Mouse (Mus musculus): Measurements from ENCODE around the gene Gm44973. TPM values are rescaled to one million over a fixed set of nuclear protein-coding genes. Genes with fewer than 3 reads are reported as not detected.

The Gm44973 gene
- polyA plus RNA-seq, 1 experiment from 2014 or later, result 1.3 TPM

- ATAC-seq, result no peak
- no peak overlapping the region for H3K27ac ChIP-seq
- no peaks in the 10 kb centered on the region for H3K9me3 ChIP-seq
- no peaks in the 10 kb centered on the region for H3K36me3 ChIP-seq
- H3K4me3 ChIP-seq (replicated peaks), result peak overlapping the region; percentile 51
- peak overlapping the region; percentile 75 for H3K9ac ChIP-seq (replicated peaks)
- H3K4me2 ChIP-seq (replicated peaks), result peak overlapping the region; percentile 68
- WGBS, result 35% methylated on average over 8 of the region's 8 CpGs
- H3K27me3 ChIP-seq, result peaks cover 63% of the 10 kb centered on the region
- H3K4me1 ChIP-seq (replicated peaks), result peaks cover 57% of the 10 kb centered on the region
Measured at GRCm38 (mm10) chr7:5057381-5057780, 42.1 kb downstream of the Gm44973 start.

GRCm38 (mm10) chr7:5057804-5058203, 42.5 kb downstream of the Gm44973 start:
- Histone ChIP-seq H3K9ac (replicated peaks) (peak overlapping the region; percentile 75; the same call in 1 of the 2 replicates), H3K4me3 (replicated peaks) (peak overlapping the region; percentile 51), H3K27ac (no peak overlapping the region), H3K27me3 (peaks cover 60% of the 10 kb centered on the region), H3K36me3 (no peaks in the 10 kb centered on the region), H3K9me3 (no peaks in the 10 kb centered on the region), H3K4me1 (replicated peaks) (peaks cover 53% of the 10 kb centered on the region), H3K4me2 (replicated peaks) (peak overlapping the region; percentile 68)
- 32% methylated on average over 11 of the region's 11 CpGs for WGBS
- ATAC-seq, result no peak

GRCm38 (mm10) chr7:5058631-5059030, 43.3 kb downstream of the Gm44973 start:
- no peak for ATAC-seq
- Histone ChIP-seq H3K9me3 (no peaks in the 10 kb centered on the region), H3K4me2 (replicated peaks) (no peak overlapping the region; the same call in 1 of the 2 replicates), H3K27me3 (peaks cover 51% of the 10 kb centered on the region), H3K36me3 (no peaks in the 10 kb centered on the region), H3K4me3 (replicated peaks) (no peak overlapping the region), H3K4me1 (replicated peaks) (peaks cover 52% of the 10 kb centered on the region), H3K27ac (no peak overlapping the region), H3K9ac (replicated peaks) (no peak overlapping the region)
- WGBS, result 94% methylated on average over 1 of the region's 1 CpGs

GRCm38 (mm10) chr7:5059421-5059820, 44.1 kb downstream of the Gm44973 start:
- H3K4me2 ChIP-seq (replicated peaks), result peak overlapping the region; percentile 89; the same call in 1 of the 2 replicates
- peaks cover 43% of the 10 kb centered on the region for H3K27me3 ChIP-seq
- peak overlapping the region; percentile 99 for H3K27ac ChIP-seq
- 93% methylated on average over 12 of the region's 12 CpGs for WGBS
- H3K9me3 ChIP-seq, result no peaks in the 10 kb centered on the region
- H3K4me1 ChIP-seq (replicated peaks), result peaks cover 52% of the 10 kb centered on the region
- H3K36me3 ChIP-seq, result no peaks in the 10 kb centered on the region
- ATAC-seq, result no peak
- no peak overlapping the region for H3K4me3 ChIP-seq (replicated peaks)
- peak overlapping the region; percentile 81 for H3K9ac ChIP-seq (replicated peaks)

GRCm38 (mm10) chr7:5060239-5060731, 45.0 kb downstream of the Gm44973 start:
- Histone ChIP-seq H3K4me2 (replicated peaks) (peak overlapping the region; percentile 89), H3K9me3 (no peaks in the 10 kb centered on the region), H3K36me3 (no peaks in the 10 kb centered on the region), H3K9ac (replicated peaks) (peak overlapping the region; percentile 81), H3K4me1 (replicated peaks) (peaks cover 57% of the 10 kb centered on the region), H3K27me3 (peaks cover 35% of the 10 kb centered on the region), H3K4me3 (replicated peaks) (peak overlapping the region; percentile 65), H3K27ac (peak overlapping the region; percentile 99)
- ATAC-seq, result peak; percentile 14
- WGBS, result 5% methylated on average over 27 of the region's 27 CpGs

- Histone ChIP-seq H3K4me1 (replicated peaks) (peaks cover 66% of the 10 kb centered on the region), H3K4me2 (replicated peaks) (peak overlapping the region; percentile 89), H3K9ac (replicated peaks) (peak overlapping the region; percentile 81), H3K4me3 (replicated peaks) (peak overlapping the region; percentile 65), H3K27me3 (peaks cover 26% of the 10 kb centered on the region), H3K36me3 (0 out of 2 replicates have a peak, but pooled peaks cover 5% of the 10 kb centered on the region), H3K27ac (peak overlapping the region; percentile 99), H3K9me3 (no peaks in the 10 kb centered on the region)
- peak; percentile 88 for ATAC-seq
- under 1% methylated on average over 60 of the region's 60 CpGs for WGBS
Measured at GRCm38 (mm10) chr7:5060944-5061773, 45.9 kb downstream of the Gm44973 start.

- H3K4me1 ChIP-seq (replicated peaks), result peaks cover 64% of the 10 kb centered on the region
- H3K27me3 ChIP-seq, result peaks cover 20% of the 10 kb centered on the region
- no peaks in the 10 kb centered on the region for H3K9me3 ChIP-seq
- peaks cover 11% of the 10 kb centered on the region for H3K36me3 ChIP-seq
- H3K9ac ChIP-seq (replicated peaks), result peak within 1 kb of the TSS; percentile 81
- H3K4me2 ChIP-seq (replicated peaks), result peak within 1 kb of the TSS; percentile 89
- H3K4me3 ChIP-seq (replicated peaks), result peak within 1 kb of the TSS; percentile 65
- peak within 1 kb of the TSS; percentile 99 for H3K27ac ChIP-seq
- peak; percentile 73 for ATAC-seq
- WGBS, result under 1% methylated on average over 65 of the region's 65 CpGs
Measured at GRCm38 (mm10) chr7:5061774-5062359, 46.6 kb downstream of the Gm44973 start, which contains the start of gene U2af2. Gene U2af2, plus strand, starts transcription at chr7:5062143.

- Histone ChIP-seq H3K4me3 (replicated peaks) (peak overlapping the region; percentile 65), H3K4me1 (replicated peaks) (peaks cover 58% of the 10 kb centered on the region), H3K9me3 (no peaks in the 10 kb centered on the region), H3K27ac (peak overlapping the region; percentile 99), H3K9ac (replicated peaks) (peak overlapping the region; percentile 76), H3K4me2 (replicated peaks) (peak overlapping the region; percentile 89), H3K36me3 (peaks cover 17% of the 10 kb centered on the region), H3K27me3 (peaks cover 13% of the 10 kb centered on the region)
- ATAC-seq, result no peak; the same call in 1 of the 2 replicates
- WGBS, result under 1% methylated on average over 49 of the region's 51 CpGs
Measured at GRCm38 (mm10) chr7:5062360-5063001, 47.2 kb downstream of the Gm44973 start.

- H3K4me2 ChIP-seq (replicated peaks), result no peak overlapping the region; the same call in 1 of the 2 replicates
- no peak overlapping the region for H3K4me3 ChIP-seq (replicated peaks)
- H3K27me3 ChIP-seq, result no peaks in the 10 kb centered on the region
- peaks cover 41% of the 10 kb centered on the region for H3K36me3 ChIP-seq
- peaks cover 43% of the 10 kb centered on the region for H3K4me1 ChIP-seq (replicated peaks)
- no peak overlapping the region for H3K9ac ChIP-seq (replicated peaks)
- no peak overlapping the region for H3K27ac ChIP-seq
- WGBS, result 93% methylated on average over 6 of the region's 6 CpGs
- no peak for ATAC-seq
- H3K9me3 ChIP-seq, result no peaks in the 10 kb centered on the region
Measured at GRCm38 (mm10) chr7:5064886-5065285, 49.6 kb downstream of the Gm44973 start.

- 93% methylated on average over 1 of the region's 1 CpGs for WGBS
Measured at GRCm38 (mm10) chr7:5073586-5073985, 58.3 kb downstream of the Gm44973 start.

GRCm38 (mm10) chr7:5074984-5075383, 59.7 kb downstream of the Gm44973 start:
- no peak for ATAC-seq
- Histone ChIP-seq H3K4me2 (replicated peaks) (no peak overlapping the region), H3K27me3 (no peaks in the 10 kb centered on the region), H3K36me3 (peaks cover 88% of the 10 kb centered on the region), H3K4me3 (replicated peaks) (no peak overlapping the region), H3K27ac (no peak overlapping the region), H3K4me1 (replicated peaks) (peaks cover 3% of the 10 kb centered on the region), H3K9me3 (no peaks in the 10 kb centered on the region), H3K9ac (replicated peaks) (no peak overlapping the region)
- 97% methylated on average over 5 of the region's 5 CpGs for WGBS

More at GRCm38 (mm10) chr7:5073586-5073985, 58.3 kb downstream of the Gm44973 start:
- Histone ChIP-seq H3K4me3 (replicated peaks) (no peak overlapping the region), H3K27ac (no peak overlapping the region), H3K9me3 (no peaks in the 10 kb centered on the region), H3K4me1 (replicated peaks) (no peaks in the 10 kb centered on the region), H3K36me3 (peaks cover 96% of the 10 kb centered on the region), H3K9ac (replicated peaks) (no peak overlapping the region), H3K4me2 (replicated peaks) (no peak overlapping the region), H3K27me3 (no peaks in the 10 kb centered on the region)
- no peak for ATAC-seq

All from midbrain, embryonic 13.5 days (tissue).